Mouse (Mus musculus): ENCODE data around the gene Fbxl15.

DNA sequence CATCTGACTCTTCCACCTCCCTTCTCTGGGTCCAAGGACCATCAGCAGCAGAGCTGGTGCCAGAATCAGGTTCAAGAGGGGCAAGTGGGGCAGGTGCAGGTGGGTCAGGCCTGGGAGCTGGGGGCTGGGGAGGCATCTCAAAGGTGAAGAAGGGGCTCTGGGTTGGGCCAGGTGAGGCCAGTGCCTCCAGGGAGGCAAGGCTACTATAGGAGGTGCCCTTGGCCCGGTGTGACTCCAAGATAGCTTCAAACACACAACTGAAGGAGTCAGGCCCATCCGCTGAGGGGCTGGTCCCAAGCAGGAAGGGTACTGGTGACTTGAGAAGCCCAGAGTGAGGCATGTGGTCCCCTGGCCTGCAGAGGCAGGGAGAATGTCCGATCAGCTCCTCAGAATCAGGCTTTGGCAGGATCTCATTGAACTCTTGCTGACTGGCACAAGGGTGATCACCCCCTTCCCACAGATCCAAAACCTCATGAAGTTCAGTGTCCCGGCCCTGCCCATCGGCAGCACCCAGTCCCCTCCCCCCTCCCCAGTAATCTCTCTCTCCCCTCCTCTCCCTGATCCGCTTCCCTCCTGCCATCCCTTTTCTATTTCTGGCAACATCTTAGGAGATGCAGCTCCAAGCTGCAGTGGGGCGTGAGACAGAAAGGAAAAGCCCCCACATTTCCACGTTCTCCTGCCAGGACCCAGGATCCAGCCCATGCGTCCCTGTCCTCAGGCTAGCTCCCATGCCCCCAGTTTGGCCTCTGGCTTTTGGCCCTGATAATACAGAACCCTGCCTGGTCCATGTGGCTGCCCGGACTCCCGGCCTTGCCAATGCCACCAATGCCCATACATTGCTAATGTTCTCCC is 5.6 kb upstream of the Fbxl15 start:
- TF ChIP-seq CTCF (IDR thresholded peaks at IDR 0.05; ENCODE audit: borderline replicate concordance, extremely low read depth, insufficient read depth, insufficient read length) = no peak
- no peak for TF ChIP-seq POLR2A (IDR thresholded peaks at IDR 0.05; ENCODE audit: borderline replicate concordance, extremely low read depth, insufficient read depth, insufficient read length, poor library complexity, severe bottlenecking)
